Mouse (Mus musculus) cerebral cortex, adult 2 months (tissue): Measurements from ENCODE around the gene Smim7.

ENCODE experiments used
- WGBS: fragments of 180-500 bp; shearing (Covaris S2); methylation state at CpG from one replicate; pipeline ENCODE4 v1.1.7; 2018; 5-methylcytosine and 5-hydroxymethylcytosine counted together

The Smim7 gene

GRCm38 (mm10) chr8:72570633-72571610 lies at the start of gene Smim7:
TSS of gene Smim7 (minus strand) at chr8:72571088.
- WGBS, result under 1% methylated on average over 52 of the region's 52 CpGs

GRCm38 (mm10) chr8:72590198-72590597 lies 19.3 kb upstream of the Smim7 start:
- 60% methylated on average over 2 of the region's 2 CpGs for WGBS

GRCm38 (mm10) chr8:72589286-72589685 lies 18.4 kb upstream of the Smim7 start:
- 34% methylated on average over 7 of the region's 7 CpGs for WGBS

GRCm38 (mm10) chr8:72588865-72589264 lies 18.0 kb upstream of the Smim7 start:
- 54% methylated on average over 10 of the region's 10 CpGs for WGBS

GRCm38 (mm10) chr8:72587806-72588205 lies 16.9 kb upstream of the Smim7 start:
- 26% methylated on average over 6 of the region's 6 CpGs for WGBS

- 80% methylated on average over 6 of the region's 6 CpGs for WGBS
Observed at GRCm38 (mm10) chr8:72584390-72584789, 13.5 kb upstream of the Smim7 start.

- WGBS, result 80% methylated on average over 7 of the region's 7 CpGs
Observed at GRCm38 (mm10) chr8:72583056-72583771, 12.3 kb upstream of the Smim7 start.

- WGBS, result 48% methylated on average over 9 of the region's 9 CpGs
Observed at GRCm38 (mm10) chr8:72579374-72579773, 8.5 kb upstream of the Smim7 start.

- WGBS, result 63% methylated on average over 1 of the region's 1 CpGs
Observed at GRCm38 (mm10) chr8:72577941-72578340, 7.1 kb upstream of the Smim7 start.

GRCm38 (mm10) chr8:72577266-72577665 lies 6.4 kb upstream of the Smim7 start:
- WGBS, result 72% methylated on average over 3 of the region's 3 CpGs

- 88% methylated on average over 6 of the region's 6 CpGs for WGBS
Observed at GRCm38 (mm10) chr8:72575915-72576314, 5.0 kb upstream of the Smim7 start.

GRCm38 (mm10) chr8:72573450-72573849 lies 2.6 kb upstream of the Smim7 start:
- 27% methylated on average over 6 of the region's 6 CpGs for WGBS

- WGBS, result 4% methylated on average over 10 of the region's 10 CpGs
Observed at GRCm38 (mm10) chr8:72572507-72572906, 1.6 kb upstream of the Smim7 start.

GRCm38 (mm10) chr8:72571611-72572473 lies 954 bp upstream of the Smim7 start, which contains the start of gene Tmem38a:
TSS of gene Tmem38a (plus strand) at chr8:72572055.
- under 1% methylated on average over 45 of the region's 45 CpGs for WGBS

GRCm38 (mm10) chr8:72565970-72566369 lies 4.9 kb downstream of the Smim7 start:
- WGBS, result 62% methylated on average over 2 of the region's 2 CpGs

GRCm38 (mm10) chr8:72561111-72561689 lies 9.7 kb downstream of the Smim7 start:
- WGBS, result 50% methylated on average over 1 of the region's 1 CpGs

GRCm38 (mm10) chr8:72555770-72556169 lies 15.1 kb downstream of the Smim7 start:
- WGBS, result 49% methylated on average over 4 of the region's 4 CpGs

- WGBS, result 7% methylated on average over 5 of the region's 5 CpGs
Observed at GRCm38 (mm10) chr8:72549314-72549892, 21.5 kb downstream of the Smim7 start.

GRCm38 (mm10) chr8:72548644-72549313 lies 22.1 kb downstream of the Smim7 start:
- under 1% methylated on average over 45 of the region's 45 CpGs for WGBS
